Mouse (Mus musculus): ENCODE measurements at regions not wholly inside any gene's neighbourhood (a gene's known extent, or its start where the extent isn't known, plus 50 kb on each side); places are given as distances from the start of the nearest gene placed in this dataset.
"Not testable (repeated sequence)": the region's sequence is repeated elsewhere in the genome, so short reads cannot be mapped to it uniquely, and the experiment has no call there.

DNA sequence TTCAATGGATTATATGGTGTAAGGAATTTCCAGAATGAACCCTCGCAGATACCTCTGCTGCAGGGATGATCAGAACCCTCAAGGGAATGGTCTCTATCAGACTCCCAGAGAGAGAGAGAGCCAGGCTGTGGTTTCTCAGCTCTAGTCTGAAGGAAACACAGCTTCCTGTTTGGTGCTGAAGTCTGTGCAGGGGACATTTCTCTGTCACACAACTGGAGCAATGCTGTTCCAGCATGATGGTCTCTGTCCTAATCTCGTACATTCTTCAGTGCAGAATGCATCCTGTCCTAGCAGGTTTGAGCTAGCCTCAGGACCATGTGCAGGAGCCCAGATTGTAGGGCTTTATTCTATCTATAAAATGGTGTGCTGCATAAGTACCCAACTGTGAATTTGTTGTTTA lies 93.7 kb downstream of the E330034G19Rik start:
- not testable (repeated sequence) for DNase-seq
- intact Hi-C loops (cut with DNase I): loop anchor here (5.0 kb wide), 1 partner anchor 56 kb away; no protein-coding TSS in a partner anchor

- intact Hi-C loops (cut with DNase I); DNase-seq: not testable (repeated sequence)
Observed at GRCm38 (mm10) chr14:24391841-24392240, 95.0 kb downstream of the Polr3a start.

Measured in heart, postnatal 36 days (tissue).